Mouse (Mus musculus) erythroblast, embryonic 14.5 days (primary cell): ENCODE data around the gene Lsr. TPM values are rescaled to one million over a fixed set of nuclear protein-coding genes. Genes with fewer than 3 reads are reported as not detected.

Experiments used
- H3K27me3 ChIP-seq: 2 replicates; pipeline ENCODE4 v1.6.1; 2012; ENCODE audit warnings: inconsistent platforms; ENCODE audit not compliant: control insufficient read depth
- H3K36me3 ChIP-seq: 2 replicates; pipeline ENCODE4 v1.6.1; 2012; ENCODE audit warnings: mild to moderate bottlenecking, inconsistent platforms; ENCODE audit not compliant: control insufficient read depth
- H3K4me1 ChIP-seq: 2 replicates; pipeline ENCODE4 v1.6.1; 2012; ENCODE audit warnings: inconsistent platforms; ENCODE audit not compliant: control insufficient read depth
- H3K4me3 ChIP-seq: replicated peaks from 2 replicates; pipeline ENCODE3; 2012; ENCODE audit warnings: moderate library complexity, mild to moderate bottlenecking, inconsistent platforms
- H3K9me3 ChIP-seq: 2 replicates; pipeline ENCODE4 v1.6.1; 2012; ENCODE audit warnings: low read length, inconsistent platforms, mixed read lengths; ENCODE audit not compliant: control insufficient read depth
- GATA1 ChIP-seq: IDR thresholded peaks from 2 replicates; pipeline ENCODE4 v1.6.1; 2012; ENCODE audit warnings: low read length, inconsistent platforms, mixed read lengths
- TAL1 ChIP-seq: IDR thresholded peaks from 3 replicates; pipeline ENCODE4 v1.6.1; 2012; ENCODE audit warnings: low read length, inconsistent platforms, mixed read lengths
- polyA plus RNA-seq: library from polyadenylated mRNA; stranded (reverse); fragments of >175 nt; gene quantifications from 2 replicates; pipeline ENCODE4 v1.2.3, GENCODE M21; 2012

Gene Lsr
- polyA plus RNA-seq, 1 experiment = 0.06 TPM

DNA sequence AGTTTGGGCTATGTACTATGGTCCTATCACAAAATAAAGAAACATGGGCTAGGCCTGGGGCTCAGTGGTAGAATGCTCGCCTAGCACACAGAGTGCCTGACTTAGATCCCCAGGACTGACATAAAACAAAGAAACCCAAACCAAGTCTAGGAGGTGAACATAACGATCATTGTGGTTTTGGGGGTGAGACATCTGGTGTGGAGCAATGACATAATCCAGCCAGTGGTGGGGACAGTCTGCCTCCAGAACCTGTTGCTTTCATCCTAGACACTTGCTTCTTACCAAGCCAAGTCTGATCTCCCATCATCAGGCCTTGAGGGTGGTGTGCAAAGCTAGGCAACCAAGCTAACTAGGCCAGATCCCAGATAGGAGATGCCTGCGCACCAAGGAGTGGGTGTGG, 6.6 kb downstream of the Lsr start:
- Histone ChIP-seq H3K27me3 (peaks cover 8% of the 10 kb centered on the region), H3K4me3 (no peak overlapping the region), H3K4me1 (peaks cover 9% of the 10 kb centered on the region), H3K36me3 (peaks cover 3% of the 10 kb centered on the region; the same call in 1 of the 2 replicates), H3K9me3 (no peaks in the 10 kb centered on the region)
- TF ChIP-seq GATA1 (no peak), TAL1 (no peak)

DNA sequence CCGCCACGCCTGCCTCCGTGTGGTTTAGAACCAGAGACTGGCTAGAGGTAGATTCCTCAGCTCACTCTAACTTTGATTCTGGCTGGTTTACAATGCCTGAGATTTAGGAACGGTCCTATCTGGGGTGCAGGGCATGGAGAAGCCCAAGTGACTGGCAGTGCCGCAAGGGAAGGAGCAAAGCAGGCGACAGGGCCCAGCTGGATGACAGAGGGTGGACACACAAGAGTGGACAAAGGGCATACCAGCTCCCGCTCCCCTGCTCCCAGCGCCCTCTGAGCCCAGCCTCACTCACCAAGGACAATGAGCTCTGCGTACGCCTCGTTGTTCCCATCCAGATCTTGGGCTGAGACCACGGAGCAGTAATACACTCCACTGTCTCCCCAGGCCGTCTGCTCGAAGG, 7.6 kb downstream of the Lsr start:
- H3K4me1 ChIP-seq = peaks cover 9% of the 10 kb centered on the region
- peaks cover 3% of the 10 kb centered on the region; the same call in 1 of the 2 replicates for H3K36me3 ChIP-seq
- no peak for TF ChIP-seq GATA1
- no peak for TF ChIP-seq TAL1
- H3K9me3 ChIP-seq = no peaks in the 10 kb centered on the region
- H3K27me3 ChIP-seq = peaks cover 6% of the 10 kb centered on the region; the same call in 1 of the 2 replicates
- no peak overlapping the region for H3K4me3 ChIP-seq

DNA sequence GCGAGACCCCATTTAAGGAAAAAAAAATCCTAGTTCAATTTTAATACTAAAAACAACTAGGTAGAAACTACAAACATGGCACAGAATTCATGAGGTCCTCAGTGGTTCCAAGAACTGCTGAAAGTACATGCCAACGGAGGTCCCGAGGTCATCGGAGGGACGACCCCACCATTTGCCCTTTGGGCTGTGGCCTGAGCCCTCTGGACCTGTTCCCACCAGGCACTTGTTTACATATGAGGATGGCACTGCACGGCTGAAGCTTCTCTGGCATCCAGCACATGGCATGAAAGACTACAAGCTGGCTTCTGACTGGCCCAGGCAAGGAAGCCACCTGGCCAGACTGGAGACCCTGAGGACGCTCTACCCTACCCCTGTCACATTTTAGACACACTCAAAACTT, 8.9 kb downstream of the Lsr start:
- Histone ChIP-seq H3K36me3 (peaks cover 3% of the 10 kb centered on the region; the same call in 1 of the 2 replicates), H3K9me3 (no peaks in the 10 kb centered on the region), H3K4me3 (no peak overlapping the region), H3K4me1 (peaks cover 11% of the 10 kb centered on the region), H3K27me3 (peaks cover 6% of the 10 kb centered on the region; the same call in 1 of the 2 replicates)
- TF ChIP-seq GATA1 = no peak
- no peak for TF ChIP-seq TAL1

DNA sequence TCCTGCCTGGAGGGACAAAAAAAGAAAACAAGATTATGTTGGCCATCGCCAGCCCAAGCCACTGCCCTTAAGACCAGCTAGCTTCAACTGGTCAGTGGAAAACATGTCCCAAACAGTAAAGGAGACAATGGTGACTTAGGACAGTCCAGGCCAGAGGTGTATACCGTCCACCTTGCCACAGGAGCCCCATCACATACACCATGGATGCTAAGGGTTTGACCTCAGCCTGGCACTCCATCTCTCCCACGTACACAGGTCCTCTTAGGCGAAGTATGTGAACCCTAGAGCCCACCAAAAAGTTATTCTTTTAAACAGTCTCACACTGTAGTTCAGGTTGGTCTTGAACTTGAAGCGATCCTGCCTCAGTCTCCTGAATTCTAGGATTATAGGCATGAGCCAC, 10.4 kb downstream of the Lsr start:
- TF ChIP-seq GATA1 (no peak), TAL1 (no peak)
- H3K4me3 ChIP-seq = no peak overlapping the region
- peaks cover 24% of the 10 kb centered on the region for H3K4me1 ChIP-seq
- H3K9me3 ChIP-seq = no peaks in the 10 kb centered on the region
- peaks cover 6% of the 10 kb centered on the region; the same call in 1 of the 2 replicates for H3K27me3 ChIP-seq
- H3K36me3 ChIP-seq = peaks cover 16% of the 10 kb centered on the region

DNA sequence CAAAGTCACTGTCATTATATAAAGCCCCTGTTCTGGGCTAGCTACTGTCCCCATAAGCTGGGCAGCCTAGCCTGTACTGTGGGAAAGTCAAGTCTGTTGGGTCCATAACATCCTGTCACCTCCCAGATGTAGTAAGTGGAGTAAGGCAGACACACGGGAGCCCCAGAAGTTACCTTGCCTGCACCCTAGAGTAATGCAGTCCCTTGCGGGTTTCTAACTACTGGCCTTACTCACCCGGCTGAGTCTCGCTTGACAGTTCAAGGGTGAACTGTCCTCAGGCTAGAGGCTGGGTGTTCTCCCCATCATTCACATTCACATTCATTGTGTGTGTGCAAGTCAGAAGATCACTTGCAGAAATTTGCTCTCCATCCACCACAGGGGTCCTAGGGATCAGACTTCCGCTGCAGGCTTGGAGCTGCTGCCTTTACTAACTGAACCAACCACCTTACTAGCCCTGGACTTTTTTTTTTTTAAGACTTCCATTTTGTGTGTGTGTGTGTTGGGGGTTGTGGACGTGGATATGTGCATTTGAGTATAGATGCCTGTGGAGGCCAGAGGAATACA, 13.4 kb downstream of the Lsr start:
- Histone ChIP-seq H3K4me1 (peaks cover 41% of the 10 kb centered on the region), H3K36me3 (peaks cover 20% of the 10 kb centered on the region), H3K9me3 (no peaks in the 10 kb centered on the region), H3K4me3 (no peak overlapping the region), H3K27me3 (peaks cover 6% of the 10 kb centered on the region; the same call in 1 of the 2 replicates)
- TF ChIP-seq TAL1 = no peak
- no peak for TF ChIP-seq GATA1

DNA sequence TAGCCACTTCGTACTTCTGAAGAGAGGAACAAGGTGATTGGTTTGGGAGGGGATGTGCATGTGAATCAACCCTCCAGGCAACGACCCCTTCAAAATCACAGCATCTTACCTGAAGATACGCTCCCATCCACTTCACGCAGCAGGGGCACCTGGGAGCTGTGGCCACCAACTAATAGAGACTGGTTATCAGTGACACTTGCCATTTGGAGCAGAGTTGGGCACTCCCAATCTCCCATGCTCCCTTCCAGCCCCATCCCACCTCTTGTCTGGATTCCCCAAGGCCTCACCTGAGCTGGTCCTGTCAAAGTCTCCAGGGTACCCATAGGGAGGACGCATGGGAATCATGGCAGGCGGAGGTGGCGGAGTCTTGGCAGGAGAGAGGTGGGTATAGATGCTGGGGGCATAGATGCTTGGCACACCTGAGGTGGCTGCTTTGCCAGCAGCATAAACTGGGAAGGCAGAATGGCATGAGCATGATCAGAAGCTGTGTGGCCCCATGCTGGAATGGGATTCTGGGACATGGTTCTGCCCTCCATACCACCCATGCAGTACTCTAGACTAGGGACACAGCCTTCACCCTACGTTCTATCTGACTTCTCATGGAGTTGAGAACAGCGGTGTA, 14.3 kb downstream of the Lsr start:
- peaks cover 43% of the 10 kb centered on the region for H3K4me1 ChIP-seq
- TF ChIP-seq TAL1 = no peak
- TF ChIP-seq GATA1 = no peak
- peaks cover 6% of the 10 kb centered on the region; the same call in 1 of the 2 replicates for H3K27me3 ChIP-seq
- H3K36me3 ChIP-seq = peaks cover 29% of the 10 kb centered on the region
- no peak overlapping the region for H3K4me3 ChIP-seq
- no peaks in the 10 kb centered on the region for H3K9me3 ChIP-seq

DNA sequence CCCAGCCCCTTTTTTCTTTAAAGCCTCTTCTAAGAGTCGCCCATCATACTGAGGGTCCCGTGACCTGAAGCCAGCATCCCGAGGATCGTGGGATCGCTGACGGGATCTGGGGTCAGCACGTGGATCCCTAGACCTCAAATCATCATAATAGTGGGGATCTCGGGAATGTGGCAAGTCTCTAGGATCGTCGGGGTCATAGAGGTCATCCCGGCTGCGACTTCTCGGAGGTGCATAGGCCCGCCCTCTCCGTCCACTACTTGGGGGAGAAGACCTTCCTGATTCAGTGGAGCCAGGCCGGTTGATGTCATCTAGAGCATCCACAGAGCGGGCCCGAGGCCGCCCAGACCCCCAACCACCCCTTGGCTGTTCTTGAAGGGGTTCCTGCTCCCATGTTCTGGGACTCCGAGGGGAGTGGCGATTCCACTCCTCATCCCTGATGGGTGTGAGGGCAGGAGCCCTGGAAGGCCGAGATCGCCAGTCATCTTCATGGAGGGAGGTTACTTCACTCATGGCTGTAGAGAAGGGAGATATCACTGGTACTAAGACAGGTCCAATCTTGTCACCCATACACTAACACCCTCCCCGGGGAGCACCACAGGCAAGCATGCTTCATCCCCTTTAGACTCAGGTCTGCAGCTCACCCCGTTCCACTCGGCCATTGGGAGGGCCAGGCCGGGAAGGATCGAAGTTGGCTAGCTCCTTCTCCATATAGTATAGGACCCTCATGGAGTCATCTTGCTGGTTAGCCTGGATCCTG, 15.0 kb downstream of the Lsr start:
- peaks cover 6% of the 10 kb centered on the region; the same call in 1 of the 2 replicates for H3K27me3 ChIP-seq
- peaks cover 36% of the 10 kb centered on the region for H3K36me3 ChIP-seq
- H3K4me1 ChIP-seq = peaks cover 38% of the 10 kb centered on the region
- TF ChIP-seq GATA1 (no peak), TAL1 (no peak)
- no peaks in the 10 kb centered on the region for H3K9me3 ChIP-seq
- H3K4me3 ChIP-seq = peak overlapping the region; percentile 97

DNA sequence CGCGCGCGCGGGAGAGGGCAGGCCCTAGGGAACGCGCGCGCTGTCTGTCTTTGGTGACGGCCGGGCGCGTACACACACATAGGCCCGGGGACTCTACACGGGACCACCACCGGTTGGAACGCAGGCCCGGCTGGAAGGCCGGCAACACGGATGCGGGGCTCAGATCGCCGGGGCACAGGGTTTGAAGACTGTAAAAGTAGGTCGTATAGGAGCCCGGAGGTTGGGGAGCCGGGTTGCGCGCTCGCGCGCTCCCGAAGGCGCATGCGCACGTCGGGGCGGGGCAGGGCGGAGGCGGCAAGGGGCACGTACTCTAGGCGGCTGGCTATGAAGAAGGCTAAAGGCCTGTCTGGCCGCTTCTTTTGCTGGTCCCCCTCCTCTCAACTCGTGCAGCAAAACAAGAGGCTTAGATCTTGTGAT, 15.9 kb downstream of the Lsr start:
- Histone ChIP-seq H3K4me1 (peaks cover 38% of the 10 kb centered on the region), H3K36me3 (peaks cover 45% of the 10 kb centered on the region)
- TF ChIP-seq GATA1 = no peak
- no peak for TF ChIP-seq TAL1

More for the DNA sequence above, 15.9 kb downstream of the Lsr start:
- peaks cover 6% of the 10 kb centered on the region; the same call in 1 of the 2 replicates for H3K27me3 ChIP-seq
- H3K9me3 ChIP-seq = no peaks in the 10 kb centered on the region
- H3K4me3 ChIP-seq = peak overlapping the region; percentile 97
